Mouse (Mus musculus): Measurements from ENCODE around the gene Sidt1. TPM values are rescaled to one million over a fixed set of nuclear protein-coding genes. Genes with fewer than 3 reads are reported as not detected.

The Sidt1 gene
- polyA plus RNA-seq (2017; shearing (Covaris generic)) = 446 TPM

DNA sequence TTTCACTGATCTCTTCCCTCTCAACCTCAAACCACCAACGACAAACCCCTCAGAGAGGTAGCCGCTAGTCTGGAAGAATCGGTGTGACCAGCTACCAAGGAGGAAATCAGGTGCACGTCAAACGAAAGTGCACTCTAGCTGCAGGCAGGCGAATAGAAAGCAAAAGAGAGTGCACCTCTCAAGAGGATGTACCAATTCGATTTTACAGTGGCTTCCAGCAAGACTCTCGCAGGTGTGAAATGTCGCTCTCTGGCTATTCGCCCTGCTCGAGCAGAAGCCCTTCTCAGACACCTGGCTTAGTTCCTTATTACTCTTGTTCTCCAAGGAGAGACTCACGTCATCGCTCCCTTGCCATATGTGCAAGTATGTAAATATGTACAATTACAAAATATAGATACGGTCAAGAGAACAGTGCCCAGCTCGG lies at the start of gene Sidt1:
Gene Sidt1, minus strand, starts transcription at position 336 of the 424 bp plus-strand sequence.

DNA sequence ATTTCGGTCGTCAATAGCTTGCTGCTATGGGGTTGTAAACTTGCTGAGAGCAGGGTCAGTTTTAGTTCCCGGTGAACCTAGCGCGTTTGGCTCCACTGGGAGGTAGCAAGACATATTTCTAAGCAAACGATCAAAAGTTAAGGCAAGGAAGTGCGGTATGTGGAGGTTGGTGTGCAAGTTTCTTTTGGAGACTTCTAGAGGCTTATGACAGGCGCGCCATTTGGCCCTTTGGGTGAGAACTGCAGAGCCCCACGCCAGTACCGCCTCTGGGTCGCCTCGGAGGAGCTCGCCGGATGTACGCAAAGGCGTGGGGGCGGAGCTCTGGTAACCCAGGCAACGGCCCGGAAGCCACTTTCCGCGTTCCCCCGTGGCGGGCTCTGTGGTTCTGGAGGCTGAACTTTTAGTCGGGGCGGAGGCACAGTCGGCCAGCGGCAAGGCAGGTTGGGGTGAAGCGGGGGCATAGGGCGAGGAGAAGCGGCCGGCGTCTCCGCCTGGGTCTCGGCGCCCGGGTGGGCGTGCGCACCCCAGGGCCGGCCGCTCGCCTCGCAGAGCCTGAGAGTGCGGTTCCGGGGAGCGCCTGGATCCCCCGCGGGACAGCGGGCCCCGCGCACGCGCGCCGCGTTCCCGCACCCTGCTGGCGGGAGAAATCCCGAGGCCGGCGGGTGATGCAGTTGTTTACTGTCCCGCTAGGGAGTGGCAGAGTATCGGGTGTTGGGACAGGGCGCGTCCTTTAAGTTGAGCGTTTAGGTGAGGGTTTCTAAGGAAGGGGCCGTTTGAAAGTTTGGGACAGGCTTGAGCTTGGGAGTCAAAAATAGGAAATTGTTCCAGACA lies 14.3 kb upstream of the Sidt1 start, which contains the start of gene Spice1:
Gene Spice1, plus strand, starts transcription at position 51 of the 831 bp plus-strand sequence.

Other genes starting within 250 kb of the Sidt1 start
- gene Atp6v1a, start 193.5 kb downstream of the Sidt1 start, polyA plus RNA-seq (2017; shearing (Covaris generic)) = 24.8 TPM
- 74.9 TPM for gene Naa50, start 193.4 kb downstream of the Sidt1 start, polyA plus RNA-seq (2017; shearing (Covaris generic))
- 4.2 TPM for gene Usf3, start 159.9 kb downstream of the Sidt1 start, polyA plus RNA-seq (2017; shearing (Covaris generic))
- gene Spice1, start 13.9 kb upstream of the Sidt1 start, polyA plus RNA-seq (2017; shearing (Covaris generic)) = 78.7 TPM
- gene Cfap44, start 61.6 kb upstream of the Sidt1 start, polyA plus RNA-seq (2017; shearing (Covaris generic)) = not detected
- gene Boc, start 225.7 kb upstream of the Sidt1 start, polyA plus RNA-seq (2017; shearing (Covaris generic)) = 0.37 TPM

All from effector memory CD4-positive, alpha-beta T cell, adult 7 months (primary cell).